Mouse (Mus musculus) bone marrow macrophage, adult 2 months (primary cell): Measurements from ENCODE around the gene Stk39.

Experiments
- CTCF ChIP-seq: IDR thresholded peaks from 2 replicates; pipeline ENCODE4 v1.5.1; 2012; ENCODE audit warnings: low read depth, mild to moderate bottlenecking, low read length, moderate library complexity
- POLR2A ChIP-seq: IDR thresholded peaks from 2 replicates; pipeline ENCODE4 v1.6.1; 2012; ENCODE audit warnings: mild to moderate bottlenecking, low read depth, low read length, borderline replicate concordance

DNA sequence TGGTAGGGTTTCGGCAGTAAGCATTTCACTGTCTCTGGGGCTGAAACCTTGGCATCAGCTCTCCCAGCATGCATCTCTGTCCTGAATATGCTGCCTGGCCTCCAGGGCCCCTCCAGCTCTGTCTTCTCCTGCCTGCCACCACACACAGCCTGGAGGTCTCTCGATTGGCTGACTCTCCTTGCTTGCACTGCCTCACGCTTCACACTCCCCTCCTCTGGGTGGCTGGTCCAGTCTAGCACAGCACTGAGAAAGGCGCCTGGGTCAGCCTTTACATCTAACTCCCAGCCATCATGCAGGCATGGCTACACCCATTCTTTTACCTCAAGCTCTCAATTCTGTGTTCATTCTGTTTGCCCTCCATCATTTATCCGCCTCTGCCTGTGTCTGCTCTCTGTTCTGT lies 153.6 kb downstream of the Stk39 start:
- no peak for TF ChIP-seq CTCF
- no peak for TF ChIP-seq POLR2A
